Mouse (Mus musculus) MEL (cell line): ENCODE measurements at regions not wholly inside any gene's neighbourhood (a gene's known extent, or its start where the extent isn't known, plus 50 kb on each side); places are given as distances from the start of the nearest gene placed in this dataset.

Experiments used
- DNase-seq: peaks from one replicate; pipeline ENCODE4 v3.0.0; 2011; ENCODE audit warnings: low read depth, low spot score
- H3K27ac ChIP-seq: 2 replicates; pipeline ENCODE4 v1.5.1; 2012; ENCODE audit warnings: low read depth, mild to moderate bottlenecking, control low read depth, low read length, moderate library complexity; ENCODE audit not compliant: control insufficient read depth
- H3K27me3 ChIP-seq, 2 experiments: fragments of 150-350 bp in 1 of 2; sonication (generic) in 1 of 2; 2 replicates each; pipeline ENCODE4 v1.6.1; 2012; ENCODE audit warnings: low read length in 2 of 2, mild to moderate bottlenecking in 2 of 2, improper control_type of control experiment in 1 of 2, moderate library complexity in 1 of 2; ENCODE audit not compliant: insufficient read depth in 2 of 2, control insufficient read depth in 1 of 2
- H3K36me3 ChIP-seq, 2 experiments: 2 replicates each; pipeline ENCODE4 v1.6.1; 2012 to 2014; ENCODE audit warnings: low read length in 2 of 2, improper control_type of control experiment in 1 of 2, inconsistent platforms in 1 of 2, mild to moderate bottlenecking in 1 of 2; ENCODE audit not compliant: insufficient read depth in 2 of 2, control insufficient read depth in 1 of 2
- H3K4me1 ChIP-seq, 2 experiments: fragments of 150-350 bp in 1 of 2; sonication (generic) in 1 of 2; 2 replicates each; pipeline ENCODE4 v1.6.1; 2012; ENCODE audit warnings: low read length in 2 of 2, improper control_type of control experiment in 1 of 2, mild to moderate bottlenecking in 1 of 2; ENCODE audit not compliant: insufficient read depth in 2 of 2, control insufficient read depth in 1 of 2
- H3K4me3 ChIP-seq, 2 experiments: fragments of 150-350 bp in 1 of 2; sonication (generic) in 1 of 2; 2 replicates each; pipeline ENCODE4 v1.5.1; 2012; ENCODE audit warnings: low read depth in 2 of 2, low read length in 2 of 2, mild to moderate bottlenecking in 2 of 2, moderate library complexity in 2 of 2, control low read depth in 1 of 2, improper control_type of control experiment in 1 of 2; ENCODE audit not compliant: control insufficient read depth in 1 of 2, insufficient read depth in 1 of 2
- H3K79me2 ChIP-seq: 2 replicates; pipeline ENCODE4 v1.6.1; 2012; ENCODE audit warnings: mild to moderate bottlenecking, low read length, moderate library complexity; ENCODE audit not compliant: control insufficient read depth, poor library complexity, insufficient read depth
- H3K9ac ChIP-seq: 2 replicates; pipeline ENCODE4 v1.6.1; 2012; ENCODE audit warnings: low read depth, mild to moderate bottlenecking, control low read depth, low read length, moderate library complexity; ENCODE audit not compliant: control insufficient read depth, poor library complexity, severe bottlenecking
- H3K9me3 ChIP-seq: fragments of 150-350 bp; sonication (generic); replicated peaks from 2 replicates; pipeline ENCODE4 v1.6.1; 2012; ENCODE audit warnings: mild to moderate bottlenecking, low read length, improper control_type of control experiment, moderate library complexity; ENCODE audit not compliant: insufficient read depth
- BHLHE40 ChIP-seq: IDR thresholded peaks from 2 replicates; pipeline ENCODE4 v1.6.1; 2012; ENCODE audit warnings: low read depth, mild to moderate bottlenecking, inconsistent platforms, low read length, improper control_type of control experiment, borderline replicate concordance
- CTCF ChIP-seq, 3 experiments: IDR thresholded peaks in 2 of 3; conservative IDR thresholded peaks in 1 of 3; 2 replicates each; pipeline ENCODE4 v1.5.1; 2011 to 2012; ENCODE audit warnings: low read length in 3 of 3, low read depth in 2 of 3, mild to moderate bottlenecking in 2 of 3, improper control_type of control experiment in 1 of 3, inconsistent platforms in 1 of 3, mixed read lengths in 1 of 3, moderate library complexity in 1 of 3; ENCODE audit not compliant: control insufficient read depth in 1 of 3, insufficient read depth in 1 of 3, poor library complexity in 1 of 3, severe bottlenecking in 1 of 3
- E2F4 ChIP-seq: IDR thresholded peaks from 2 replicates; pipeline ENCODE4 v1.6.1; 2011; ENCODE audit warnings: low read depth, low read length, improper control_type of control experiment, borderline replicate concordance
- ELF1 ChIP-seq: IDR thresholded peaks from 2 replicates; pipeline ENCODE4 v1.6.1; 2014; ENCODE audit warnings: low read depth, mild to moderate bottlenecking, inconsistent platforms, low read length, improper control_type of control experiment, moderate library complexity
- EP300 ChIP-seq, 2 experiments: IDR thresholded peaks; 2 replicates each; pipeline ENCODE4 v1.6.1; 2011; ENCODE audit warnings: improper control_type of control experiment in 2 of 2, low read length in 2 of 2, low read depth in 1 of 2, mild to moderate bottlenecking in 1 of 2
- GABPA ChIP-seq: IDR thresholded peaks from 2 replicates; pipeline ENCODE4 v1.6.1; 2012; ENCODE audit warnings: low read depth, mild to moderate bottlenecking, inconsistent platforms, low read length, improper control_type of control experiment, moderate library complexity
- GATA1 ChIP-seq: IDR thresholded peaks from 2 replicates; pipeline ENCODE4 v1.6.1; 2011; ENCODE audit warnings: low read depth, low read length, improper control_type of control experiment
- MAFK ChIP-seq: IDR thresholded peaks from 2 replicates; pipeline ENCODE4 v1.6.1; 2011; ENCODE audit warnings: low read depth, mild to moderate bottlenecking, low read length, improper control_type of control experiment, borderline replicate concordance
- MAX ChIP-seq: IDR thresholded peaks from 2 replicates; pipeline ENCODE4 v1.6.1; 2011; ENCODE audit warnings: low read length, improper control_type of control experiment
- MEF2A ChIP-seq: IDR thresholded peaks from 2 replicates; pipeline ENCODE4 v1.6.1; 2014; ENCODE audit warnings: low read depth, mild to moderate bottlenecking, inconsistent platforms, low read length, improper control_type of control experiment; ENCODE audit not compliant: poor library complexity, insufficient replicate concordance, severe bottlenecking; ENCODE audit errors: extremely low read depth
- MYB ChIP-seq: IDR thresholded peaks from 2 replicates; pipeline ENCODE4 v1.6.1; 2011; ENCODE audit warnings: mild to moderate bottlenecking, low read depth, low read length, improper control_type of control experiment
- MYC ChIP-seq: IDR thresholded peaks from 2 replicates; pipeline ENCODE4 v1.6.1; 2011; ENCODE audit warnings: low read depth, mild to moderate bottlenecking, low read length, improper control_type of control experiment, moderate library complexity
- NELFE ChIP-seq: IDR thresholded peaks from 2 replicates; pipeline ENCODE4 v1.6.1; 2011; ENCODE audit warnings: low read depth, low read length, improper control_type of control experiment
- NRF1 ChIP-seq: IDR thresholded peaks from 2 replicates; pipeline ENCODE4 v1.6.1; 2014; ENCODE audit warnings: low read depth, mild to moderate bottlenecking, inconsistent platforms, low read length, improper control_type of control experiment, moderate library complexity; ENCODE audit not compliant: poor library complexity, insufficient read depth, severe bottlenecking
- POLR2AphosphoS2 ChIP-seq: IDR thresholded peaks from 2 replicates; pipeline ENCODE4 v1.6.1; 2011; ENCODE audit warnings: low read length, improper control_type of control experiment
- POLR2AphosphoS5 ChIP-seq: IDR thresholded peaks from 2 replicates; pipeline ENCODE4 v1.6.1; 2012; ENCODE audit warnings: low read depth, borderline replicate concordance, mild to moderate bottlenecking, inconsistent platforms, low read length, moderate library complexity, mixed read lengths
- RAD21 ChIP-seq: IDR thresholded peaks from 2 replicates; pipeline ENCODE4 v1.6.1; 2011; ENCODE audit warnings: mild to moderate bottlenecking, low read depth, low read length, improper control_type of control experiment
- RCOR1 ChIP-seq: IDR thresholded peaks from 2 replicates; pipeline ENCODE4 v1.6.1; 2012; ENCODE audit warnings: low read depth, mild to moderate bottlenecking, inconsistent platforms, low read length, improper control_type of control experiment
- SMC3 ChIP-seq: IDR thresholded peaks from 2 replicates; pipeline ENCODE4 v1.6.1; 2011; ENCODE audit warnings: low read depth, low read length, improper control_type of control experiment
- TBP ChIP-seq: IDR thresholded peaks from 2 replicates; pipeline ENCODE4 v1.8.0; 2011; ENCODE audit warnings: low read depth, low read length, improper control_type of control experiment
- UBTF ChIP-seq: IDR thresholded peaks from 2 replicates; pipeline ENCODE4 v1.6.1; 2012; ENCODE audit warnings: low read depth, mild to moderate bottlenecking, inconsistent platforms, low read length, improper control_type of control experiment, moderate library complexity, borderline replicate concordance; ENCODE audit not compliant: insufficient read depth
- USF1 ChIP-seq: IDR thresholded peaks from 2 replicates; pipeline ENCODE4 v1.6.1; 2014; ENCODE audit warnings: low read depth, mild to moderate bottlenecking, inconsistent platforms, low read length, improper control_type of control experiment, moderate library complexity
- USF2 ChIP-seq, 2 experiments: IDR thresholded peaks; 2 replicates each; pipeline ENCODE4 v1.6.1; 2011 to 2012; ENCODE audit warnings: improper control_type of control experiment in 2 of 2, low read length in 2 of 2, borderline replicate concordance in 1 of 2, inconsistent platforms in 1 of 2, low read depth in 1 of 2, mild to moderate bottlenecking in 1 of 2; ENCODE audit not compliant: insufficient read depth in 1 of 2
- ZC3H11A ChIP-seq: IDR thresholded peaks from 2 replicates; pipeline ENCODE4 v1.6.1; 2012; ENCODE audit warnings: low read depth, mild to moderate bottlenecking, inconsistent platforms, low read length, improper control_type of control experiment
- ZKSCAN1 ChIP-seq: IDR thresholded peaks from 2 replicates; pipeline ENCODE4 v1.6.1; 2012; ENCODE audit warnings: low read depth, mild to moderate bottlenecking, inconsistent platforms, low read length, improper control_type of control experiment, moderate library complexity
- ZMIZ1 ChIP-seq: IDR thresholded peaks from 2 replicates; pipeline ENCODE4 v1.6.1; 2012; ENCODE audit warnings: low read depth, mild to moderate bottlenecking, inconsistent platforms, low read length, improper control_type of control experiment, moderate library complexity

DNA sequence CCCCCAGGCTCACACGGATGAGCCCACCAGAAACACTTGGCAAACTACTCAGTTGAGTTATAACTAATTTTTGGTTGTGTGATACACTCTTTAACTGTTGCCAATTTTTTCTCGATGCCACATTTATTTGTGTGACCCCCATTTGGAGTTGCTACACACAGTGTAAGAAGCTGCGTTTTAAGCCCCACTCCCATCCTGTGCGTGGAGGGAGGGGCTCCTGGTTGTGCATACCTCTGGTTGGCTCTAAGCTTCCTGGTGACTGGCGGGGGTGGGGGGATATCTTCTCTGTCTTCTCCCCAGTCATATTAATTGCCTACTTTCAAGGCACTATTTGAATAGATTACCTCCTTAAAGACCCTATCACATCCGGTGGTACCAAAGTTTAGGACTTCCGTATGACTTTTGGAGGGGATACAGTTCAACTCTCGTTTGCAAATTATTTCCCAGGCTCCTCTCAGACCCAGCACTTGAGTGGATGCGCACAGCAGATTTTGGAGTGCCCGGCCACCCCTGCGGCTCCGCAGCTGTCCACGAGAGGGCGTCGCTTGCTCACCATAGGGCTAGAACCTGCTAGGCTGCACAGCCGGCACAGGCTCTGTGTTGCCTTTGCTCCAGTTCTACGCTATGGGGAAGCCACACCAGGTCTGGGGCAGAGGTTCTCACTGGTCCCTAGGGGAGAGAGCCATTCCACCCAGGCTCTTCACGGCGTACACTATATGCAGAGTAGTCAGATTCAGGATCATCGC, 66.5 kb upstream of the Sept5 start:
- Histone ChIP-seq H3K27me3 (peaks cover 0 to 2% of the 10 kb centered on the region in 2 experiments; a peak in 1 of 4 replicates), H3K79me2 (no peaks in the 10 kb centered on the region), H3K9ac (no peak overlapping the region), H3K4me3 (no peak overlapping the region), H3K4me1 (no peaks in the 10 kb centered on the region), H3K9me3 (no peaks in the 10 kb centered on the region), H3K36me3 (no peaks in the 10 kb centered on the region), H3K27ac (no peak overlapping the region)
- DNase-seq = peak; percentile 64
- TF ChIP-seq POLR2AphosphoS5 (no peak), CTCF (IDR thresholded peaks at IDR 0.05 in 2 of 3, conservative IDR thresholded peaks at IDR 0.05 in 1 of 3; ENCODE audit: control insufficient read depth in 1 of 3, insufficient read depth in 1 of 3, low read depth in 2 of 3, low read length in 3 of 3, poor library complexity in 1 of 3, severe bottlenecking in 1 of 3) (peak; percentile 82 to 95 (median 88)), MEF2A (no peak), MYB (no peak), MYC (no peak), RAD21 (peak; percentile 91), SMC3 (peak; percentile 93), ZMIZ1 (no peak), ZC3H11A (peak; percentile 88)

DNA sequence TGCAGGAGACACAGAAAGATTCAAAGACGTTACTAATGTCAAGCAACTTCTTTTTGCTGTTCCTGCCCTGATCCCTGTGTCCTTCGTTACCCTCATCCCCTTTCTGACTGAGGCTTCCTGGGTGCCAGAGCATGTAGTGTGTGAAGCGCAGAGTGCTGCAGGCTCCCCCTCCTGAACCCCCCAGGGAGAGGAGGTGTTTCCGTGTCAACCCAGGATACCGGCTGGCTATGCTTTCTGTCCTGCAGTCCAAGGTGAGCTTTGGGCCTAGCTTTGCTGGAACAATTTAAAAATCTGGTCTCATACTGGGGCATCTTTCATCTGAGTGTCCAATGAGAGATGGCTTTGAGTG, 67.0 kb upstream of the Sept5 start:
- Histone ChIP-seq H3K36me3 (no peaks in the 10 kb centered on the region), H3K9ac (no peak overlapping the region), H3K27me3 (peaks cover 0 to 2% of the 10 kb centered on the region in 2 experiments; a peak in 1 of 4 replicates), H3K27ac (no peak overlapping the region), H3K4me3 (no peak overlapping the region), H3K9me3 (no peaks in the 10 kb centered on the region), H3K79me2 (no peaks in the 10 kb centered on the region), H3K4me1 (no peaks in the 10 kb centered on the region)
- DNase-seq = no peak
- TF ChIP-seq USF2 (IDR thresholded peaks at IDR 0.05; ENCODE audit: borderline replicate concordance in 1 of 2, insufficient read depth in 1 of 2, low read depth in 1 of 2, low read length in 2 of 2) = no peak
- TF ChIP-seq GATA1 = no peak
- TF ChIP-seq POLR2AphosphoS2 = no peak
- no peak for TF ChIP-seq UBTF
- TF ChIP-seq BHLHE40 = no peak
- no peak for TF ChIP-seq NRF1
- TF ChIP-seq ELF1 = no peak
- no peak for TF ChIP-seq RCOR1
- TF ChIP-seq TBP = no peak
- TF ChIP-seq MAFK = no peak
- TF ChIP-seq MAX = no peak
- no peak for TF ChIP-seq NELFE
- TF ChIP-seq EP300 (IDR thresholded peaks at IDR 0.05; ENCODE audit: low read depth in 1 of 2, low read length in 2 of 2) = no peak
- no peak for TF ChIP-seq E2F4
- no peak for TF ChIP-seq CTCF (IDR thresholded peaks at IDR 0.05 in 2 of 3, conservative IDR thresholded peaks at IDR 0.05 in 1 of 3; ENCODE audit: control insufficient read depth in 1 of 3, insufficient read depth in 1 of 3, low read depth in 2 of 3, low read length in 3 of 3, poor library complexity in 1 of 3, severe bottlenecking in 1 of 3)
- no peak for TF ChIP-seq GABPA
- no peak for TF ChIP-seq USF1
- TF ChIP-seq ZKSCAN1 = no peak
- no peak for TF ChIP-seq MYB
